Mouse (Mus musculus) liver, embryonic 12.5 days (tissue): ENCODE results near the gene Ubash3b. TPM values are rescaled to one million over a fixed set of nuclear protein-coding genes. Genes with fewer than 3 reads are reported as not detected.

ENCODE experiments used
- ATAC-seq: fragments of 200-750 bp; cut with Nextera tagmentation; 2 replicates; pipeline ENCODE4 v1.8.0; 2017; ENCODE audit warnings: moderate number of reproducible peaks, mild to moderate bottlenecking, moderate library complexity
- H3K27ac ChIP-seq: fragments of 300-500 bp; sonication (generic); 2 replicates; pipeline ENCODE4 v1.5.1; 2016; ENCODE audit warnings: mild to moderate bottlenecking
- H3K27me3 ChIP-seq: fragments of 300-500 bp; sonication (generic); replicated peaks from 2 replicates; pipeline ENCODE4 v1.6.1; 2016; ENCODE audit warnings: mild to moderate bottlenecking, moderate library complexity
- H3K36me3 ChIP-seq: fragments of 300-500 bp; sonication (generic); 2 replicates; pipeline ENCODE4 v1.6.1; 2016; ENCODE audit warnings: mild to moderate bottlenecking, moderate library complexity
- H3K4me1 ChIP-seq: fragments of 300-500 bp; sonication (generic); 2 replicates; pipeline ENCODE4 v1.6.1; 2016
- H3K4me2 ChIP-seq: fragments of 300-500 bp; sonication (generic); 2 replicates; pipeline ENCODE4 v1.6.1; 2016; ENCODE audit warnings: mild to moderate bottlenecking, moderate library complexity
- H3K4me3 ChIP-seq: fragments of 300-500 bp; sonication (generic); 2 replicates; pipeline ENCODE4 v1.5.1; 2016; ENCODE audit warnings: mild to moderate bottlenecking, moderate library complexity
- H3K9ac ChIP-seq: fragments of 300-500 bp; sonication (generic); 2 replicates; pipeline ENCODE4 v1.6.1; 2016; ENCODE audit warnings: mild to moderate bottlenecking, moderate library complexity
- H3K9me3 ChIP-seq: fragments of 300-500 bp; sonication (generic); replicated peaks from 2 replicates; pipeline ENCODE4 v1.6.1; 2016; ENCODE audit warnings: mild to moderate bottlenecking, moderate library complexity
- WGBS: fragments of 180-500 bp; shearing (Covaris S2); methylation state at CpG from one replicate; pipeline ENCODE4 v1.1.7; 2016; ENCODE audit not compliant: insufficient replicate concordance; 5-methylcytosine and 5-hydroxymethylcytosine counted together
- polyA plus RNA-seq: library from polyadenylated mRNA; unstranded; fragments of >200 nt; fragmentation: Nextera tagmentation; extraction: Ambion mirVana; gene quantifications from 2 replicates; pipeline ENCODE4 v1.2.1, GENCODE M21; 2016

Ubash3b gene
- polyA plus RNA-seq, 1 experiment from 2014 or later, result 14.0 TPM

GRCm38 (mm10) chr9:41004415-41004814 lies 157.1 kb downstream of the Ubash3b start, which contains the start of gene Crtam:
TSS of gene Crtam (minus strand) at chr9:41004628.
- Histone ChIP-seq H3K9ac (no peak within 1 kb of the TSS), H3K4me1 (no peaks in the 10 kb centered on the region), H3K4me3 (no peak within 1 kb of the TSS), H3K27ac (no peak within 1 kb of the TSS), H3K36me3 (no peaks in the 10 kb centered on the region), H3K27me3 (0 out of 2 replicates have a peak, but pooled peaks cover 4% of the 10 kb centered on the region), H3K9me3 (no peaks in the 10 kb centered on the region), H3K4me2 (no peak within 1 kb of the TSS)
- WGBS, result 19% methylated on average over 4 of the region's 4 CpGs
- ATAC-seq, result no peak

- Histone ChIP-seq H3K36me3 (no peaks in the 10 kb centered on the region), H3K4me3 (no peak overlapping the region), H3K4me2 (no peak overlapping the region), H3K9ac (no peak overlapping the region), H3K27ac (no peak overlapping the region), H3K27me3 (0 out of 2 replicates have a peak, but pooled peaks cover 3% of the 10 kb centered on the region), H3K9me3 (no peaks in the 10 kb centered on the region), H3K4me1 (no peaks in the 10 kb centered on the region)
- no peak for ATAC-seq
- WGBS, result 55% methylated on average over 7 of the region's 7 CpGs
These were observed 164.2 kb downstream of the Ubash3b start for GRCm38 (mm10) chr9:40997116-40997779.

GRCm38 (mm10) chr9:40994075-40994474 lies 167.4 kb downstream of the Ubash3b start:
- Histone ChIP-seq H3K27ac (no peak overlapping the region), H3K4me2 (no peak overlapping the region), H3K9me3 (no peaks in the 10 kb centered on the region), H3K36me3 (no peaks in the 10 kb centered on the region), H3K4me1 (no peaks in the 10 kb centered on the region), H3K4me3 (no peak overlapping the region), H3K9ac (no peak overlapping the region), H3K27me3 (no peaks in the 10 kb centered on the region)
- no peak for ATAC-seq
- WGBS, result 54% methylated on average over 5 of the region's 5 CpGs

- H3K9ac ChIP-seq, result no peak overlapping the region
- 71% methylated on average over 6 of the region's 6 CpGs for WGBS
These were observed 170.0 kb downstream of the Ubash3b start for GRCm38 (mm10) chr9:40991511-40991910.

GRCm38 (mm10) chr9:40989940-40990588 lies 171.4 kb downstream of the Ubash3b start:
- no peak overlapping the region for H3K9ac ChIP-seq
- WGBS, result 33% methylated on average over 4 of the region's 4 CpGs

More at GRCm38 (mm10) chr9:40991511-40991910, 170.0 kb downstream of the Ubash3b start:
- H3K36me3 ChIP-seq, result no peaks in the 10 kb centered on the region
- no peak overlapping the region for H3K4me3 ChIP-seq
- no peaks in the 10 kb centered on the region for H3K4me1 ChIP-seq
- ATAC-seq, result no peak
- H3K9me3 ChIP-seq, result no peaks in the 10 kb centered on the region
- no peak overlapping the region for H3K4me2 ChIP-seq
- H3K27me3 ChIP-seq, result peaks cover 11% of the 10 kb centered on the region
- H3K27ac ChIP-seq, result no peak overlapping the region

GRCm38 (mm10) chr9:40984313-40984712 lies 177.2 kb downstream of the Ubash3b start:
- Histone ChIP-seq H3K27me3 (peaks cover 27% of the 10 kb centered on the region), H3K36me3 (no peaks in the 10 kb centered on the region), H3K4me1 (no peaks in the 10 kb centered on the region), H3K4me2 (no peak overlapping the region), H3K9me3 (no peaks in the 10 kb centered on the region), H3K4me3 (no peak overlapping the region), H3K9ac (no peak overlapping the region), H3K27ac (no peak overlapping the region)
- WGBS, result 61% methylated on average over 3 of the region's 3 CpGs
- ATAC-seq, result no peak

More at GRCm38 (mm10) chr9:40989940-40990588, 171.4 kb downstream of the Ubash3b start:
- no peaks in the 10 kb centered on the region for H3K4me1 ChIP-seq
- H3K4me3 ChIP-seq, result no peak overlapping the region
- H3K36me3 ChIP-seq, result no peaks in the 10 kb centered on the region
- no peak overlapping the region for H3K27ac ChIP-seq
- H3K27me3 ChIP-seq, result peaks cover 11% of the 10 kb centered on the region
- ATAC-seq, result no peak
- H3K4me2 ChIP-seq, result no peak overlapping the region
- no peaks in the 10 kb centered on the region for H3K9me3 ChIP-seq

GRCm38 (mm10) chr9:40983758-40984157 lies 177.7 kb downstream of the Ubash3b start:
- H3K4me3 ChIP-seq, result no peak overlapping the region
- H3K27me3 ChIP-seq, result peaks cover 27% of the 10 kb centered on the region
- H3K36me3 ChIP-seq, result no peaks in the 10 kb centered on the region
- no peaks in the 10 kb centered on the region for H3K9me3 ChIP-seq
- 80% methylated on average over 3 of the region's 3 CpGs for WGBS
- ATAC-seq, result no peak
- no peak overlapping the region for H3K4me2 ChIP-seq
- no peaks in the 10 kb centered on the region for H3K4me1 ChIP-seq
- H3K27ac ChIP-seq, result no peak overlapping the region
- no peak overlapping the region for H3K9ac ChIP-seq

GRCm38 (mm10) chr9:40982480-40982879 lies 179.0 kb downstream of the Ubash3b start:
- no peaks in the 10 kb centered on the region for H3K36me3 ChIP-seq
- no peaks in the 10 kb centered on the region for H3K9me3 ChIP-seq
- peaks cover 22% of the 10 kb centered on the region for H3K27me3 ChIP-seq
- ATAC-seq, result no peak
- WGBS, result 37% methylated on average over 6 of the region's 6 CpGs
- H3K9ac ChIP-seq, result no peak overlapping the region
- no peak overlapping the region for H3K27ac ChIP-seq
- no peaks in the 10 kb centered on the region for H3K4me1 ChIP-seq
- H3K4me2 ChIP-seq, result no peak overlapping the region
- no peak overlapping the region for H3K4me3 ChIP-seq

- Histone ChIP-seq H3K4me3 (no peak overlapping the region), H3K4me2 (no peak overlapping the region), H3K4me1 (no peaks in the 10 kb centered on the region), H3K9me3 (no peaks in the 10 kb centered on the region), H3K9ac (no peak overlapping the region), H3K27ac (no peak overlapping the region), H3K36me3 (no peaks in the 10 kb centered on the region), H3K27me3 (no peaks in the 10 kb centered on the region)
- ATAC-seq, result no peak
- 57% methylated on average over 11 of the region's 11 CpGs for WGBS
These were observed 187.3 kb downstream of the Ubash3b start for GRCm38 (mm10) chr9:40974042-40974801.

GRCm38 (mm10) chr9:40964418-40964714 lies 197.1 kb downstream of the Ubash3b start:
- ATAC-seq, result no peak
- 26% methylated on average over 7 of the region's 7 CpGs for WGBS
- no peaks in the 10 kb centered on the region for H3K9me3 ChIP-seq
- H3K36me3 ChIP-seq, result no peaks in the 10 kb centered on the region
- peak overlapping the region; percentile 59; the same call in 1 of the 2 replicates for H3K4me2 ChIP-seq
- no peak overlapping the region for H3K9ac ChIP-seq
- H3K27me3 ChIP-seq, result peaks cover 63% of the 10 kb centered on the region
- no peak overlapping the region for H3K27ac ChIP-seq
- H3K4me3 ChIP-seq, result no peak overlapping the region
- no peaks in the 10 kb centered on the region for H3K4me1 ChIP-seq

- ATAC-seq, result no peak
- peak within 1 kb of the TSS; percentile 59 for H3K4me2 ChIP-seq
- H3K9ac ChIP-seq, result no peak within 1 kb of the TSS
- H3K36me3 ChIP-seq, result no peaks in the 10 kb centered on the region
- no peaks in the 10 kb centered on the region for H3K4me1 ChIP-seq
- no peaks in the 10 kb centered on the region for H3K9me3 ChIP-seq
- no peak within 1 kb of the TSS for H3K27ac ChIP-seq
- WGBS, result 3% methylated on average over 38 of the region's 51 CpGs
- peak within 1 kb of the TSS; percentile 30 for H3K4me3 ChIP-seq
- peaks cover 63% of the 10 kb centered on the region for H3K27me3 ChIP-seq
These were observed 197.7 kb downstream of the Ubash3b start, which contains the start of gene Jhy for GRCm38 (mm10) chr9:40963586-40964417. TSS of gene Jhy (minus strand) at chr9:40964118.
